Mouse (Mus musculus) bone marrow, adult 2 months (tissue): ENCODE results near the gene Hist1h3e.

ENCODE experiments used
- CTCF ChIP-seq: fragments of 200-500 bp; IDR thresholded peaks from 2 replicates; pipeline ENCODE4 v1.5.1; 2011; ENCODE audit warnings: low read length, control low read depth; ENCODE audit not compliant: control insufficient read depth, insufficient read depth
- POLR2A ChIP-seq: fragments of 200-500 bp; IDR thresholded peaks from 2 replicates; pipeline ENCODE4 v1.6.1; 2011; ENCODE audit warnings: low read depth, mild to moderate bottlenecking, control low read depth, low read length, borderline replicate concordance; ENCODE audit not compliant: control insufficient read depth

GRCm38 (mm10) chr13:23552962-23553361, 9.2 kb downstream of the Hist1h3e start, which contains the start of gene Hist1h1d:
- no peak for TF ChIP-seq CTCF
- TF ChIP-seq POLR2A = no peak
